Mouse (Mus musculus) embryonic fibroblast, embryonic 13.5 days (primary cell): Measurements from ENCODE around the gene Wdr70.

Source experiments
- CTCF ChIP-seq: IDR thresholded peaks from 2 replicates; pipeline ENCODE4 v1.5.1; 2011; ENCODE audit warnings: mild to moderate bottlenecking, control low read depth, low read length, moderate library complexity, borderline replicate concordance; ENCODE audit not compliant: insufficient read depth
- POLR2A ChIP-seq: IDR thresholded peaks from 2 replicates; pipeline ENCODE4 v1.6.1; 2011; ENCODE audit warnings: low read depth, mild to moderate bottlenecking, control low read depth, low read length, moderate library complexity

DNA sequence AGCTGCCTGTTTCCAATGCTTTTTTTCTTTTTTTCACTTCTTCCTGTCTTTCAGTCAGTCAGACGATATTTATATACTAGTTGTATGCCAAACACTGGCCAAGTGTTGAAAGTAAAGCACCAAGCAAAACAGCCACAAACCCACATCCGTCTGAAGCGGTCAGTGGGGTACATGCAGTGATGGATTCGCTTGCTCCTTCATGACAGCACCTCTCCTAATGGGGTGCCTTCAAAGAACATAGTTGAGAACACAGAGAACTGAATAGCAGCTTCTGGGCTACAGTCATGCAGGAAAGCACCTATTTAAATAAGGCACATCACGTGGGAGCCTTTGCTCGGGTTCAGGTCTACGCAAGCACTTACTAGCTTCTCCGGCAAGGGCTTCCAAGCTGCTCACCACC is 111.6 kb downstream of the Wdr70 start:
- TF ChIP-seq POLR2A: no peak
- no peak for TF ChIP-seq CTCF
